Mouse (Mus musculus): Measurements from ENCODE around the gene Cd164. TPM values are rescaled to one million over a fixed set of nuclear protein-coding genes. Genes with fewer than 3 reads are reported as not detected.

Gene Cd164
- polyA plus RNA-seq, 1 experiment from 2014 or later, result 84.8 TPM

DNA sequence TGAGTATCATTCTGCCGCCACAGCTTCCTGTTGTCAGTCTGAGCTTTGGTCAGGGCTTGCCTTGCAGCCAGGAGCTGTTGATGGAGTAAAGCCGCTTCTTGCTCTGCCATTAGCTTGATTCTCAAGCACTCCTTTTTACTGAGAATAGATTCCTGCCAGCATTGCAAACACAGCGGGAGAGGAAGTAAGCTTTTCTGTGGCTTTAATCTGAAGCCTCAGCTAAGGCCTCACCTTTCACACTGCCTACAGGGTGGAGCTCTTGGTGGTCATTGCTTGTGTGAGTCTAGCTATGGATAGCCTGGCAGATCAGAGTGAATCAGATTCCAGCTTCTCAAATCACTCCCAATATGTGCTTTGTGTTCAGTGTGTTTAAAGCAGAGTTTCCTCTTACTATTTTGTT is 33.1 kb downstream of the Cd164 start:
- DNase-seq (ENCODE audit: low spot score), result no peak
- no peak for ATAC-seq

DNA sequence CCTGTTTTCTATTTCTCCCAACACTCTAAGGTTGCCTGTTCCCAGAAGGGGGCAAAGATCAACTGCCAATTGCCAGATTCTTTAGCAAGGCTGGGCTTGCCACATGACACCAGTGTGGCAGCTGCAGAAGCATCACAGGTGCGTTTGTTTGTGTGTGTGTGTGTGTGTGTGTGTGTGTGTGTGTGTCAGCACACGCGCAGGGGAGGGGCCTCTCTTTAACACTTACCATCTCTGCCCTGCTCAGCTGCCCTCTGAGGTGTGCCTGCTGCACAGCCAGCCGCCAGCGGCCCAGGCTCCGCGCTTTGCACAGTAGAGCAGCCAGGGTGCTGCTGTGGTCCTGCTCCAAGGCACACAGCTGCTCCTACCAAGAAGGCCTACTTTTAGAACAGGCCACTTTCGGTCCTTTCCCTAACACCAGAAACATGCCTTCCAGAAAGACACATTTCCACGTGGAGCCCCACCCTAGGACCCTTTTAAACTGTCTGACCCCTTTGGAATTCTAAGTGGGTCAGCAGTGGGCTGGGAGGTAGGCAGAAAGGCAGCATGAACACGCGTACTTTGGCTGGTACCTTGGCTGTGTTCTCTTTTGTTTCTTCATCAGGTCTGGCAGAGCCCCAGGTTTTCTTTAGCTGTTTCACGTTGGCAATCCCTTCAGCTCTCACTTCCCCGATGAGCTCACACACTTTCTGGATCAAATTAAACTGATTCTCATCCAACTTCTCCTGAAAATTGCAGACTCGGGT is 33.8 kb downstream of the Cd164 start:
- Histone ChIP-seq H3K27ac (ENCODE audit: low read depth, low read length) (0 out of 2 replicates have a peak overlapping the region, but pooled peaks have one; percentile 9), H3K9me3 (replicated peaks; ENCODE audit: control insufficient read depth, low read length) (peaks cover 4% of the 10 kb centered on the region), H3K4me2 (ENCODE audit: low read length) (no peak overlapping the region), H3K27me3 (replicated peaks; ENCODE audit: control insufficient read depth, insufficient read depth, low read length) (no peaks in the 10 kb centered on the region), H3K4me1 (ENCODE audit: control insufficient read depth, insufficient read depth, low read length) (peaks cover 10% of the 10 kb centered on the region), H3K36me3 (ENCODE audit: control insufficient read depth, insufficient read depth, low read length) (no peaks in the 10 kb centered on the region), H3K4me3 (ENCODE audit: low read depth, low read length) (no peak overlapping the region), H3K9ac (ENCODE audit: low read length) (no peak overlapping the region)
- ATAC-seq, result peak; percentile 54
- WGBS, result 32% methylated on average over 14 of the region's 14 CpGs
- DNase-seq (ENCODE audit: low spot score), result peak; percentile 43

More for the DNA sequence above, 33.1 kb downstream of the Cd164 start:
- Histone ChIP-seq H3K4me1 (ENCODE audit: control insufficient read depth, insufficient read depth, low read length) (peaks cover 10% of the 10 kb centered on the region), H3K36me3 (ENCODE audit: control insufficient read depth, insufficient read depth, low read length) (no peaks in the 10 kb centered on the region), H3K9ac (ENCODE audit: low read length) (no peak overlapping the region), H3K4me3 (ENCODE audit: low read depth, low read length) (no peak overlapping the region), H3K27ac (ENCODE audit: low read depth, low read length) (no peak overlapping the region), H3K9me3 (replicated peaks; ENCODE audit: control insufficient read depth, low read length) (peaks cover 4% of the 10 kb centered on the region), H3K4me2 (ENCODE audit: low read length) (no peak overlapping the region), H3K27me3 (replicated peaks; ENCODE audit: control insufficient read depth, insufficient read depth, low read length) (no peaks in the 10 kb centered on the region)
- WGBS, result 19% methylated on average over 3 of the region's 3 CpGs

DNA sequence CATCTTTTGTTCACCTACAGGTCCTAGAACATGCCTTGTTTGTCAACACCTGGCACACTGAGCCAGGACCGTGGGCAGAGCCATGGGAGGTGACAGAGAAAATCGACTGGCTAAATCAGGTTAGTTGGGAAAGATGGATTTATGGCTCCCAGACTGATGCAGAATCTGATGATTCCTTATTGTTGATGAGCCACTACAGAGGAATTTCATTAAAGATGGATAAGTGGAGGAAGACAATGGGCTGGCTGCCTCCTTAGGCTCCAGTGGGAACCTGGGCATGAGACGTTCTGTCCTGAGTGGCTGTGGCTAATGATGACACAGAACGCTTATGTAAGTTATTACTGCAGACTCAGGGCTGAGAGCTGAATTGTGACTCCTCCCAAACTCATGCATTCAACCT is 34.5 kb downstream of the Cd164 start:
- Histone ChIP-seq H3K27me3 (replicated peaks; ENCODE audit: control insufficient read depth, insufficient read depth, low read length) (no peaks in the 10 kb centered on the region), H3K36me3 (ENCODE audit: control insufficient read depth, insufficient read depth, low read length) (no peaks in the 10 kb centered on the region), H3K4me3 (ENCODE audit: low read depth, low read length) (no peak overlapping the region), H3K9me3 (replicated peaks; ENCODE audit: control insufficient read depth, low read length) (peaks cover 4% of the 10 kb centered on the region), H3K9ac (ENCODE audit: low read length) (no peak overlapping the region), H3K27ac (ENCODE audit: low read depth, low read length) (no peak overlapping the region), H3K4me1 (ENCODE audit: control insufficient read depth, insufficient read depth, low read length) (peaks cover 10% of the 10 kb centered on the region), H3K4me2 (ENCODE audit: low read length) (no peak overlapping the region)
- ATAC-seq (no peak), DNase-seq (ENCODE audit: low spot score) (no peak)
- 56% methylated on average over 4 of the region's 4 CpGs for WGBS

DNA sequence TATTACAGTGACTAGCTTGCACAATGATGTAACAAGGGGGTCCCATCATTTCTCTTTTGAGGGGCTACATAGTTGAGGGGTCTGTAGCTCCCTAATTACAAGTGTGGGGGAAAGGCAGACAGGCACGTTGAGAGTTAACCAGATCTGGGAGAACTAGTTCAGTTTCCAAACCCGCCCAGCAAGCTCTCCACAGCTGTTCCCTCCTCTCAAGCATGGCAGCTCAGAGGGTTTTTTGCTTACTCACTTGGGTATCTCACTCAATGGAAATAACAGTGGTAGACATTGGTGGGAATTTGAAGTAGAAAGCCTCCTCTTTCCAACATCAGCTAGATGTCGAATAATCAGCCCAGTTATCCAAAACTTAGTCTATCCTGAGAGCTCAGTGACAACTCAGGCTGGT is 35.9 kb downstream of the Cd164 start:
- Histone ChIP-seq H3K4me3 (ENCODE audit: low read depth, low read length) (no peak overlapping the region), H3K9me3 (replicated peaks; ENCODE audit: control insufficient read depth, low read length) (peaks cover 4% of the 10 kb centered on the region; the same call in 1 of the 2 replicates), H3K27me3 (replicated peaks; ENCODE audit: control insufficient read depth, insufficient read depth, low read length) (no peaks in the 10 kb centered on the region), H3K4me2 (ENCODE audit: low read length) (no peak overlapping the region), H3K9ac (ENCODE audit: low read length) (no peak overlapping the region), H3K4me1 (ENCODE audit: control insufficient read depth, insufficient read depth, low read length) (peaks cover 10% of the 10 kb centered on the region), H3K36me3 (ENCODE audit: control insufficient read depth, insufficient read depth, low read length) (no peaks in the 10 kb centered on the region), H3K27ac (ENCODE audit: low read depth, low read length) (no peak overlapping the region)
- DNase-seq (ENCODE audit: low spot score) (no peak), ATAC-seq (no peak)
- 83% methylated on average over 3 of the region's 3 CpGs for WGBS

DNA sequence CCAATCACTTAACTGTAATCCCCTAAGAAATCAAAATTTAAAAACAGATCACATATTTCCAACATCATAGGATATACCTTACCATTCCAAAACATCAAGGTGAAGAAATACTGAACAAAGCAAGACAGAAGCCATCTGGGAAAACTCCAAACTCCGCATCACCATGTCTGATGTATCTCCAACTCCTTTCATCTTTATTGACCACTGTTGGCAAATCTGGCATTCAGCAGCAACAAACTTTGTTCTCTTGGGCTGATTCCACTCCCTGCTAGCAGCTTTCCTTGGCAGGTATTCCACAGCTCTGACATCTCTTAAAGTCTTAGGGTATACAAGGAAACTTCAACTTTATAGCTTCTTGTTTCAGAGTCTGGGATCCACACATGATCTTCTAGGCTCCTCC is 39.2 kb downstream of the Cd164 start:
- no peak overlapping the region for H3K4me2 ChIP-seq (ENCODE audit: low read length)
- no peak overlapping the region for H3K4me3 ChIP-seq (ENCODE audit: low read depth, low read length)
- H3K9ac ChIP-seq (ENCODE audit: low read length), result no peak overlapping the region
- no peak overlapping the region for H3K27ac ChIP-seq (ENCODE audit: low read depth, low read length)
- DNase-seq (ENCODE audit: low spot score) (no peak), ATAC-seq (no peak)
- H3K4me1 ChIP-seq (ENCODE audit: control insufficient read depth, insufficient read depth, low read length), result peaks cover 3% of the 10 kb centered on the region
- H3K9me3 ChIP-seq (replicated peaks; ENCODE audit: control insufficient read depth, low read length), result peaks cover 6% of the 10 kb centered on the region; the same call in 1 of the 2 replicates
- H3K27me3 ChIP-seq (replicated peaks; ENCODE audit: control insufficient read depth, insufficient read depth, low read length), result no peaks in the 10 kb centered on the region
- no peaks in the 10 kb centered on the region for H3K36me3 ChIP-seq (ENCODE audit: control insufficient read depth, insufficient read depth, low read length)
- WGBS, result 93% methylated on average over 1 of the region's 1 CpGs

DNA sequence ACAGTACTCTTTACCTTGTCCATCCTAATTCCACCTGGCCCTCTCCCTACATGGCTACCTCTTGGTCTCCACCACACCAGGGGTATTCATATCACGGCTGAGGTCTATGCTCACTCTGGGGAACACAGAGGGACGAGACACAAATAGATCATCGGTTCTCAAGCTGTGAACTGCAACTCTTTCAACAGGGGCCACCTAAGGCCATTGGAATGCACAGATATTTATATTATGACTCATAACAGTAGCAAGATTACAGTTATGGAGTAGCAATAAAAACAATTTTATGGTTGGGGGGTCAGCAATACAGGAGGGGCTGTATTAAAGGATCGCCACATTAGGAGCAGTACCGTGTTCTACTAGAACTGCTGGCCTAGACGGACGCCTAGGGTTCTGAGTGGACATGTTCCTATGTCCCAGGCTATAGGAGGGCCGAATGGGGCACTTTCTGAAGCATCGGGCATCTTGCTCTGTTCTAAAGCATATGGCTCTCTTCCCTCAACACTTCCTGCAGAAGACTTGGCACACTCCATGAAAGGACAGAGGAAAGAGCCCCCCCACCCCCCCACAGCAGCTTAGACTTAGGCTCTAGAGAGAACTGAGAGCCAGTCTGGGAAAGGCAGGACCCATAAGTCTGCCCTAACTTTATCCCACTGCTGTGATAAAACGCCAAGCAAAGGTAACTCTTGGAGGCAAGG is 42.6 kb downstream of the Cd164 start:
- 95% methylated on average over 10 of the region's 10 CpGs for WGBS
- no peaks in the 10 kb centered on the region for H3K27me3 ChIP-seq (replicated peaks; ENCODE audit: control insufficient read depth, insufficient read depth, low read length)
- H3K9me3 ChIP-seq (replicated peaks; ENCODE audit: control insufficient read depth, low read length), result peaks cover 6% of the 10 kb centered on the region; the same call in 1 of the 2 replicates
- no peaks in the 10 kb centered on the region for H3K36me3 ChIP-seq (ENCODE audit: control insufficient read depth, insufficient read depth, low read length)
- H3K27ac ChIP-seq (ENCODE audit: low read depth, low read length), result no peak overlapping the region
- ATAC-seq, result no peak
- no peaks in the 10 kb centered on the region for H3K4me1 ChIP-seq (ENCODE audit: control insufficient read depth, insufficient read depth, low read length)
- no peak for DNase-seq (ENCODE audit: low spot score)
- no peak overlapping the region for H3K4me3 ChIP-seq (ENCODE audit: low read depth, low read length)
- no peak overlapping the region for H3K4me2 ChIP-seq (ENCODE audit: low read length)
- no peak overlapping the region for H3K9ac ChIP-seq (ENCODE audit: low read length)

DNA sequence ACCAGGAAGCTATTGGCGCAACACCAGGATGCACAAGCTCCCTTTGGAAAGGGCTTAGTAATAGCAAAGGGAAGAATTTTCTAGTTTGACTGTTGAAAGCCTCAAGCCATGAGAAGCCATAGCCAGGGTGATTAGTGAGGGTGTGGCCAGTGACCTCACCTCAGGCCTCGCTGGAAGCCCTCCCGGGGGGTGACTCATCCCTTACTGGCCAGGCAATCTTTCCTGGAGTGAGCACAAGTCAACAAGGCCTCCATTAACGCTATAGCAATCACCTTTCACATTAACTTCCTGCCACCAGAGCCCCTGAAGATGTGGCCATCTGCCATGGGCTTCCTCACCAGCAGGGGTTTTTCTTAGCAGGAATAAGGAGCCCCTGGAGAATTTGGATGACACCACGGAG is 45.9 kb downstream of the Cd164 start:
- WGBS, result 44% methylated on average over 5 of the region's 5 CpGs
- no peak for ATAC-seq

DNA sequence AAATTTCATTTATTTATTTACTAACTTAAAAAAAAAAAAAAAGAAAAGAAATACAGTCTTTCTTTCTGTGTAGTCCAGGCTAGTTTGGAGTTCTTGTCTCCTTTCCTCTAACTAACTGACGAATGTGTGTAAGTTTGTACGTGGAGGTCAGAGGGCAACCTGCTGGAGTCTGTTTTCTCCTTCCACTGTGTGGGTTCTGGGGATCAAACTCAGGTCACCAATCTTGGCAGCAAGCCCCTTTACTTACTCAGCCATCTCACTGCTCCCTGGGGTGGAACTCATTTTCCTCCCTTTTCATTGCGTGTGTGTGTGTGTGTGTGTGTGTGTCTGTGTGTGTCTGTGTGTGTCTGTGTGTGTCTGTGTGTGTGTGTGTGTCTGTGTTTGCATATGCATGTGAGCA is 49.1 kb downstream of the Cd164 start:
- Histone ChIP-seq H3K9ac (ENCODE audit: low read length) (no peak overlapping the region), H3K4me3 (ENCODE audit: low read depth, low read length) (no peak overlapping the region), H3K4me1 (ENCODE audit: control insufficient read depth, insufficient read depth, low read length) (no peaks in the 10 kb centered on the region), H3K36me3 (ENCODE audit: control insufficient read depth, insufficient read depth, low read length) (no peaks in the 10 kb centered on the region), H3K9me3 (replicated peaks; ENCODE audit: control insufficient read depth, low read length) (no peaks in the 10 kb centered on the region), H3K27ac (ENCODE audit: low read depth, low read length) (no peak overlapping the region), H3K4me2 (ENCODE audit: low read length) (no peak overlapping the region), H3K27me3 (replicated peaks; ENCODE audit: control insufficient read depth, insufficient read depth, low read length) (no peaks in the 10 kb centered on the region)
- DNase-seq (ENCODE audit: low spot score) (no peak), ATAC-seq (no peak)
- 68% methylated on average over 3 of the region's 3 CpGs for WGBS

More for the DNA sequence above, 45.9 kb downstream of the Cd164 start:
- H3K9ac ChIP-seq (ENCODE audit: low read length), result no peak overlapping the region
- no peak overlapping the region for H3K27ac ChIP-seq (ENCODE audit: low read depth, low read length)
- H3K9me3 ChIP-seq (replicated peaks; ENCODE audit: control insufficient read depth, low read length), result peaks cover 2% of the 10 kb centered on the region; the same call in 1 of the 2 replicates
- no peaks in the 10 kb centered on the region for H3K36me3 ChIP-seq (ENCODE audit: control insufficient read depth, insufficient read depth, low read length)
- no peak for DNase-seq (ENCODE audit: low spot score)
- H3K27me3 ChIP-seq (replicated peaks; ENCODE audit: control insufficient read depth, insufficient read depth, low read length), result no peaks in the 10 kb centered on the region
- H3K4me3 ChIP-seq (ENCODE audit: low read depth, low read length), result no peak overlapping the region
- no peaks in the 10 kb centered on the region for H3K4me1 ChIP-seq (ENCODE audit: control insufficient read depth, insufficient read depth, low read length)
- H3K4me2 ChIP-seq (ENCODE audit: low read length), result no peak overlapping the region

DNA sequence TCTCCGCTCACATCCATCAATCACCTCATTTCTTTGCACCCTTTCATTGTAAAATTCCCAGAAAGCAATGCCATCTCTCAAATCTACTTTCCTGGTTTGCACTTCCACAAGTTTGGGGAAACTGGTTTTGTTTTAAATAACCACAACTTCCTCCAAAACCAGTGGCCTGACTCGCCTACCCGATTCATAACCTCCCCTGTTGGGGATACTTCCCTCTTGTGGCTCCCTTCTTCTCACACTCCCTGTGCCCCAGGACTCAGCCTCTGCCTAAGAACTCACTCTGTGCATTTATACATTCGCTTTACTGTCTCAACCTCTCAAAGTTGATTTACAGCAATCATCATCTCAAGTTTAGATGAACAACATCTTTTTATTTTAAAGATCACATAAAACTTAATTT is 51.9 kb downstream of the Cd164 start:
- DNase-seq (ENCODE audit: low spot score) (no peak), ATAC-seq (no peak)
- Histone ChIP-seq H3K4me1 (ENCODE audit: control insufficient read depth, insufficient read depth, low read length) (no peaks in the 10 kb centered on the region), H3K27ac (ENCODE audit: low read depth, low read length) (no peak overlapping the region), H3K4me3 (ENCODE audit: low read depth, low read length) (no peak overlapping the region), H3K9ac (ENCODE audit: low read length) (no peak overlapping the region), H3K36me3 (ENCODE audit: control insufficient read depth, insufficient read depth, low read length) (no peaks in the 10 kb centered on the region), H3K9me3 (replicated peaks; ENCODE audit: control insufficient read depth, low read length) (no peaks in the 10 kb centered on the region), H3K27me3 (replicated peaks; ENCODE audit: control insufficient read depth, insufficient read depth, low read length) (no peaks in the 10 kb centered on the region), H3K4me2 (ENCODE audit: low read length) (no peak overlapping the region)
- 87% methylated on average over 4 of the region's 4 CpGs for WGBS
